Mouse (Mus musculus): ENCODE measurements around the gene Unc13c.
A peak's percentile ranks its signal among the peaks of the same experiment; 100 is the strongest.

Gene Unc13c

DNA sequence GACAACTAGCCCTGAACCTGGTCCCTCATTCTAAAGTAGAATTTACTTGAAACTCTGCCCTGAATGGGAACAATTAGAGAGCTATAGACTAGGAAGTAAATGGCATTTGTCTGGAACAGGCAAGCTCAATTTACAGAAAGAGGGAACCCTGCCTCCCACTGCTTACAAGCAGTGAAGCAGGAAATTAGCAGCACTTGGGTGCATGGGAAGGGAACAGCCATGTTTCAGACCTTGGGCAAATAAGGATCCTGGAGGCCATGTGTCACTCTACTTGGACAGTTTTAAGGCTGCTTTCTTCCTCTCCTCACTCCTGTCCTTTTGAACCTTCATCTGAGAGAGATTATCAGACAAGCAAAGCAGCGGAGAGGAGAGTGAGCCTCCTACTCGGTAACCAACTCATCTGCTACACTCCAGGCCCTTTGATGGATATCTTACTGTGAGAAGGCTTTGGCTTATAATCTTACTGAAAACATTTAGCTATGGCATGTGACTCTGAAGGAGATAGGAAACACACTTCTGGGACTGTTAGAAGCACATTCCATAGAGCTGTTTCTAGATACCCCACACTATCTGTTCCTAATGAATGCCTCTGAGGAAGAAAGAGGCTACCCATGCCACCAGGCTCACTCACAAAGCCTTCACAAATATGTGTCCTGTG lies 101.2 kb downstream of the Unc13c start:
- DNase-seq: no peak

DNA sequence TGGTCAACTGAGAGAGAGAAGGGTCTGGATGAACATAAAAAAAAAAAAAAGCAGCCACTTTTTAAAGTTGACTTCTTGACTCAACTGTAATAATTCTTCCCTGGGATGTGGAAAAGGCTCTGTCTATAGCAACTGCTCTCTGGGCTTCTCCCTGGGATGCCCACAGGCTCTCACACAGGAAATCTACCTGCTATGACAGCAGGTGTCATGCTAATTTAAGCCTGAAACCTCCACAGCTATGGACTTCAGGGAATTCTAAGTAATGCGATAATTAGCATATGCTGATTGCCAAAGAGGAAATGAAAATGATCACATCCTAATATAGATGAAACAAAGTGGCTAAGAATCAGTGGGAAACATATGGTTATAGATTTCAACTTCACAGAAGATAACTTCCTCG lies 102.1 kb downstream of the Unc13c start:
- no peak for DNase-seq

DNA sequence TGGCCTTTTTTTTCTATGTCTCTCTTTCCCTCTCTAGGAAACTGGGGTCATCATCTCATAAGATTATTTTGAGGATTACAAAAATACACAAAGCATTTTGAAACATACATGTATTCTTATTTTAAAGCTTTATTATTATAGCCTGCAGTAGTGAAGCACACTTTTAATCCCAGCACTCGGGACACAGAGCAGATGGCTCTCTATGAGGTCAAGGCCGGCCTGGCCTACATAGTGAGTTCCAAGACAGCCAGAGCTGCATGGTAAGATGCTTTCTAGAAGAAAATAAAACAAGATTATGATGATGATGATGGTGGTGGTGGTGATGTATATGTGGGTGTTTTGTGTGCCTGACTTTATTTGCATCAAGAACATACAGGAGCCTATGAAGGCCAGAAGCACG lies 109.3 kb downstream of the Unc13c start:
- DNase-seq: no peak

DNA sequence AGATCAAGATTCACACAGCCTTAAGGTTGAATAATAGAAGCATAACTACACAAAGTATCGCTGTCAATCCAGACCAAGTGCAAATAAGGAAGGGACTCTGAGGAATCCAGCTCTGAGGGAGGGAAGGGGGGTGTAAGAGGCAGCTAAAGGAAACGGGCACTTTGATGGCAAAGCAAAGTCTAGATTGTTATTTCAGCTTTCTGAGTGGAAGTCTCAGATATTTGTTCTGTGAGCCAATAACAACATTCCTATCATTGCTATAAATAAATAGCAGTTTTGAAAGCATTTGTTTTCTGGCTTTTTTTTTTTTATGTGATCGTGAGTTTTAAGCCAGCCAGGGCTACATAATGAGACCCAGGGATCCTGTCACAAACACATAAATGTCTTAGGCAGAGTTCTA lies 114.5 kb downstream of the Unc13c start:
- no peak for DNase-seq

DNA sequence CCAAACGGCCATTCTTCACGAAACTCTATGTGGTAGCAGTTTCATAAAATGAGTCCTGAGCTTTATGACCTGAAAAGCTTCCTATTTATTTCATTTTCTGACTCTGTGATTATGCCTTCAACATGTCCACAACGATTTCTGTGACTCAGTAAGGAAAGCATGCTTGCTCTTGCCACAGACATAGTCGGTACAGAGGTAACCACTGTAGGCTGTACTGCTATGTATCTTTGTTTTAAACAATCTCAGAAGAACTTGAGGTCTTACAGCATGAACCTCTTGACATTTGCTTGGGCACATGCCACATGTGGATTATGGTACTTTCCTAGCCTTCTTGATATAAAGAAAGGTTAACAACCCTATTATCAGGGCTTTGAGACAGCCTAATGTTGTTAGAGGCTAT lies 162.1 kb downstream of the Unc13c start:
- DNase-seq: no peak

DNA sequence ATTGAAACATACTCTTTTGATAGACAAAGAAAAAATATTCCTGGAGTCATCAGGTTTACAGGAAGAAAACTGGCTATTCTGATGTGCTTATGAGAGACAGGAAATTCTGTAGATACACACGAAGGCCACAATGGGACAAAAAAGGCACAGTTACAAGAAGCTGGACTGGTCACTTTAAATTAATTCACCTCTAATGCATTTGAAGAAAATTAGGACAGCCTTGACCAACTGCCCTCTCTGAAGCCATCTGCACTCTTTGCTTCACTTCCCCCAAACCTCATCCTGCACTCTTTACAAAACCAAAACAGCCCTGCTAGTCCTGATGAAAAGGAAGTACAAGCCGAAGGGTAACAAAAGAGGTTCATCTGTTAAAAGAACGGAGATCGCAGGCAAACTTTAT lies 194.2 kb downstream of the Unc13c start:
- DNase-seq: peak; percentile 21 to 50

DNA sequence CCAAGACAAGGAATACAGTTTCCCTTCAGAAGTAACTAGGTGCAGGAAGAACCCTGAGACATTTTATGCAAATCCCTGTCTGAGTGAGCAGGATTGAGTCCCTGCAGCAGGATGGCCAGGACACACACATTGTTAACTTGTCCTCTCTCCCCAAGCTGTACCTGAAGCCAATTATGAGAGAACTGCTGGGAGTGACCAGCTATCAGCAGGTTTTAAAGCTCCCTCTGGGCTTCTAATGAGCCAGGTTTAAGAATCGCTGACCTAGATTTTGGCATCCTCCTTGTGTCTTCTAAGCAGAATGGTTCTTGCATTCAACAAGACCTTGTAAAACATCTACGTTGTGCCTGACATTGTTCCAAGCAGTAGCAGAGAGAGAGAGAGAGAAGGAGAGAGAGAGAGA lies 213.6 kb downstream of the Unc13c start:
- DNase-seq: peak in 1 of 2 experiments; percentile 13

DNA sequence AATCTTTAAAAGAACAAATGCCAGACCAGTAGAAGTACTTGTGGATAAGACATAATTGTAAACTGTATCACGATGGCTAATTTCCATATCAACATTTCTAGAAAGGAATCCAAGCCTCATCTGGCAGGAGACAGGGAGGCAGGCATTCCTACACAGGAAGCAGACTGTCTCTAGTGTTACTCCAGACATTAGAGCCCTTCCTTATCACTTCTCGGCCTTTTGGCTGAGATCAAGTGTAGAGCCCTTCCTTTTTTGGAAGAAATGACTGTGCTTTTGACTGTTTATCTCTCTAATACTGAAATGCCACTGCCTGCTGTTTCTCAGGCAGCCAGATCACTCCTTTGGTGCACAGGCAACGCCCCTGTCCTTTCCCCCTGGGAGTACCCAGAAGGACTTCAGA lies 215.3 kb downstream of the Unc13c start:
- no peak for DNase-seq

DNA sequence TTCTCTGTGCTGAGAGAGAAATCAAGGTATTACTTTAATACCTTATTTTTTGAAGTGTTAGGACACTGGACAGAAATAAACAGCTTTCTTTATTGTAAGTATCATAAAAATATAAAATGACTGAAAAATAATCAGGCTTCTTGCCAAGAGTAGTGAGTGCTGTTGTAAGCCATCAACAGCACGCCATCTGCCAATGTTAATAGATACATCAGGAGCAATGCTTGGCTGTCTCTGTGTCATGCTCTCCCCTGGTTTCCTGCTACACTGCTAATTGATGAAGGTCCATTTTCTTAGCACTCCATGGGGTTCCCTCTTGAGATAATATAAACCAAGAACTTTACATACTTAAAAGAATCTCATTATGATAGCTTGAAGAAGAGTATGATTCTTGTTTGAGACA lies 217.4 kb downstream of the Unc13c start:
- DNase-seq: peak; percentile 49 to 66

DNA sequence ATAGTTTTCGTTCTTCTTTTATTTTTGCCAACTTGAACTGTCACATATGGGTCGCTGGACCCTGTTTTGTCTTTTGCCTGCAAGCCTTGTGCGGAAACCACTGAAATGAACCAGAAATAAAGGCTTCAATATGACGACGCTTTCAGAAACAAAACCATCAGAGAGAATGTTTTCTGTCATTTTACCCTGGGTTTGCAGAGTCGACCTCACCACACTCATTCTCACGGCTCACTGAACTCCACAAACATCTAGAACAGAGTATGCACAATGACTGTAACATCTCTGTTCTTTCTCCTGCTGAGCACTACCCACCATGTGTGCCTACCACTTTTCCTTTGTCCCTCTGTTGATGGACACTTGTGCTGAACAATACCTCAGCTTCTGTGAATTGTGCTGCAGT lies 234.3 kb downstream of the Unc13c start:
- no peak for DNase-seq

DNA sequence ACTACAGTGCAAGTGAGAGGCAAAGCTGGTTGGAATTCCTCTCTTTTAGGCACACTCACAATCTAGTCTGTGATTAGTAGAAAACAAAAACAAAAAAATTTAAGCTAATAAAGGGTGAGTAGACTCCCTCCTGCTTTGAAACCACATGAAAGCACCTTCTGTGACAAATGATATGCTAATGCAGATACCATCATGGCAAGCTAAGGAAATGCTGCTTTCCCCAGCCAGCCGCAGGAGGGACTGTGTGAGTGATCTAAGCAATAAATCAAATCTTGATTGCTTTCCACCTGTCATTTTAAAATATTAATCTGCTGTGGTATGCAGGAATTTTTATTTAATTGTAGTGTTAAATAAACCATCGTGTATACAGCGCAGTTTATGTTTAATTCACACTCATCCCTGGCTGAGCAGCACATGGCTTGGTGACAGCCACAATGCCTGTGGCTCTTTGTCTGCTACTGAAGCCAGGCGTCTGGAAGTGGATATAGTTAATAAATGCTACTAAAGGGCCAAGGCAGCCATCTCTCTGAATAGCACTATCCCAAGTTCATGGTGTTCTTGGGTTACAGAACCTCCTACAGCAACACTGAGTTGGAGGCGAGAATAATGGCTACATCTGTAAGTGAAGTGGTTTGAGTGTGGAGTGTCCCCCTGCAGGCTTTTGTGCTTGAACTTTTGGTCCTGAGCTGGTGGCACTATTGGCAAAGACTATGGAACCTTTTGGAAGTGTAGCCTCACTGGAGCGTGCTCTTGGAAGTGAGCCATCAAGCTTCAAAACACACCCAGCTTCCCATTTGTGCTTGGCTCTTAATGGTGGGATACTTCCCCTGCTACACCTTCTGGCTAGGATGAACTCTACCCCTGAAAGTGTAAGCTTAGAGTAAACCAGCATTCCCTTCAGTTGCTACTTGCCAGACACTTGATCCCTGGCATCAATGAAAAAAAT lies 242.8 kb downstream of the Unc13c start:
- DNase-seq: peak; percentile 37 to 55

DNA sequence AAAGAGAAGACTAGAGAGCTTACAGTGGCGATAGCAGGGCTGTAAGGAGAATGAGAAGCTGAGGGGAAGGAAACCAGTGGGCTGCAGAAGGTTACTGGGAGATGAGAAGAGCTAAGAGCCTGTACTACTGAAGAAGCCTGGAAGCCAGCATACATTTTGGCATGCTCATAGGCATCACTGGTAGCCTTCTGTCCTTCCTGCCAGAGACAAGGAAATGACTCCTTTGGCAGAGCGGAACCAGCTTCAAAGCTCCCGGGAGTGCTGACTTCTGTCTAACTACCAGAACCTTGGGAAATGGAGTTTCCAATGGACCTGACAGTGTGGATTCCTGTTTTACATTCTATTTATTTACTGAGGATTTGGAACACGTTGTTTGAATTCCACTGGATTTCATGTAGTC lies 244.0 kb downstream of the Unc13c start:
- peak; percentile 13 to 28 for DNase-seq

DNA sequence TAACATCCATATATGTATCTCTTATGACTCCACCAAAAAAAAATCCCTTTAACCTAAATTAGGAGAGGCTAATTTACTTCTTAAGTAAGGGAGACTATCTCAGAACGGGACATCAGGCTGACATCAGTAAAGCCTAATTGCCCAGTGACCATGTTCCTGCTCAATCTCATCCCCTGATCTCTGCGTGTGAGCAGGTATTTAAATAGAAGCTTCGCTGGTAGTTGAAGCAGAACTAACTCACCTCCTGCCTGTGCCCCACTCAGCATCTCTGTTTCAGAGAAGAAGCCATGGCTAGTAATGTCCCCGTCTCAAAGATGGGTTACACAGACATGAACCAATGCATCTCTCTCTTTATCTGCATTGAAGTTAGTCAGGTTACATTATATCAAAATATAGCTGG lies 255.3 kb downstream of the Unc13c start:
- peak; percentile 19 to 22 for DNase-seq

DNA sequence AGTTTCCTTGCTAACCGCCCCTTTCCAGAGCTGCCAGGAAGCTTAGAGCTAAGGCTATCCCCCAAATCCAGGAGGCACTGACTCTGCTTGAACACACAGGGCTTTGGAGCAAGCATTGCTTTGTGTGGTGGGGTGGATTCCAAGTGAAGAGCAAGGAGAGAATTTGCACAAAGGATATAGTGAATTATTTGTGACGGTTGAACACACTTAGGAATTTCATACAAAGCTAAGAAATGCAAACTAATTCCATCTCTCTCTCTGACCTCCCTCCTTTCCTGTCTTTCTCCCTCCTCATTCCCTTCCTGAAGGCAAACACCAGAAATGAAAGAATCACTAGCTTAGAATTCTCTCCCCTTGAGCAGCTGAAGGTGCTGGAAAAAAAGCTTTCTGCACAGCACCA lies 271.7 kb downstream of the Unc13c start:
- DNase-seq: no peak

DNA sequence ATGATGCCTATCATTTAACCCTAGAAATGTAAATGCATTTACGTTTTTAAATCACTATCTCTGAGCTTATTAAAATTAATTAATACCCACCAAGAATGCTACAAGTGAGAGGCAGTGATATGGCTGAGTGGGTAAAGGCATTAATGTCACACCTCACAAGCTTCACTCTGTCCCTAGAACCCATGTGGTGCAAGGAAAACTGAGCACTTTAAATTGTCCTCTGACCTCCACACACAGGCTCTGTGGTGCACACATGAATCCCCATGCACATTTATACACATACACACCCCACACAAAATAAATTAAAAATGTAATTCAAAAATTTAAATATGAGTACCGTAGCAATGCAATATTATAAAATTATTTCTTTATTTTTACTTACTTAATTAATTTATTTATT lies 287.2 kb downstream of the Unc13c start:
- no peak for DNase-seq

DNA sequence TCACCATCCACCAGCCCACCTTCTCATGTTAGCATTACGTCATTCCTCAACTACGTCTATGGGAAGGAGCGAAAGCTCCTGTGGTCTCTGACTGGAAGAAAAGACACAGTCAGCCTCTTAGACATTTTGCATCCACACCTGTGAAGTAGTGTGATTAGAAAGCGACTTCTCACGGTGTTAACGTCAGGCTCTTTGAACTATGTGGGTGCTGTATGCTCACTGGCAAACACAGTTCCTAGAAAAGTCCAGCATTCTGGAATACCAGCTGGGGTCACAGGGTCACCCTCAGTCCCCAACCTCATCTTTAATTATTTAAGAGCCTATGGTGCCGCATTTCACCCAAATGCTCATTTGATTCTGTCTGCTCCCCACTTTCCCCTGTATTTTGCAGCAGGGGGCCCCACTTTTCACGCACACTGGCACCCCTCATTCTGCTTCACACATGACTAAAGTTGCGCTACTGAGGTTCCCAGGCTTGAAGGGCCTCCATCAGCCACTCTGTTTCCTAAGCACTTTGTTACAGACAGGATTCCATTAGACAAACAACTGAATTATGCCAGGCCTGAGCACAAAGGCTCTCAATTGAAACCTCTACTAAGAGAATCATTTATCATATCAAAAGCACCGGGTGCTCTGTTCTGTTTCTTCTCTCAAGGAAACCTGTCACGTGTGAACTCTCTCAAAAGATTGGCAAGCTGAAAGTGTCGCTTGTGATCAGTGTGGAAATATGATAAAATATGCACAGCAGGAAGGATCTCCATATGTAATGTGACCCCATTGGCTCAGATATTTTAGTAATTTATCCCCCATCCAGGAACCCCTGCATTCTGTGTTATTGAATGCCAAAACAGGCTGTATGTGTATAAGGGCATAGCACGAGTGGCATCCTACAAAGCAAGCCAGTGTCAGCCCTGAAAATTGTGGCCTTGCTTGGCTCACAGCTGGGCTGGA lies 287.9 kb downstream of the Unc13c start:
- no peak for DNase-seq

DNA sequence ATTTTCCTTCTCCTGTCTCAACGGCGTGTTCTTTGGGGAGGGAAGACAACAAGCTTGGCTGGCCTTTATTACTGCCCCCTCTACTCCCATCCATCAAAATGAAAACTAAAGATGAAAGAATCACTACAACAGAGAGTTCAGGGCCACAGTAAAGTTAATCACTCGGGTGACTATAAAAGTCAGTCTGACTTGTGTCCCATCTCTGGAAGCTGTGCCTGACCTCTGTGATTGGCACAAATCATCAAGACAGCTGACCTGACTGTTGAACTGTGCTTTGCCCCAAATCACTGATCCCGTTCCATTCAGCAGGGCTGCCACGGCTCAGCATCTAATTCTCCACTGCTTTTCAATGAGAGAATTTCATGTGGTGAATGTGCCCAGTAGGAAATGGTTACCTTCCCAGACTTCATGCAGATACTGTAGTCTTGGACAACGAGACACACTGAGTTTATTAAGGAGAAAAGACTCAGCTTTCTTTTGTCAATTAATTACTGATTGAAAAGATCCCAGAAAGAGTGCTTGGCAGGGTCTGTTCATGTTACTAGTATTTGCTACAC lies 297.0 kb downstream of the Unc13c start:
- DNase-seq: no peak

DNA sequence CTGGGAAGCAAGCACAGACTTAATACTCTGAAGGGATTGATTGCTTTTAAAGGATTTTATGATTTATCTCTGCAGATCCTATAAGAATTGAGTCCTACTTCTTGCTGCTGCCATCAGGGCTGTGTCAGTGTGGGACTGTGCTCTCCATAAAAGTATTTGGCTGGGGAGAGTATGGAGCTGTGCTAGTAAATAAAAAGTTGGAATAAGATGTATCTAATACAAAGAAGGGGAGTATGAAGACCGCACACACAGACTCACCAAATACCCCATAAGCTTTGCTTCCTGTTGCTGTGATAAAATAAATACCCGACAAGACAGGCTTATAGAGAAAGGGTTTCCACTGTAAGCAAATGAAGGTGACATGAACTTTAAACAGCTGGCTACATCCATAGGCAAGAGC lies 298.7 kb downstream of the Unc13c start:
- DNase-seq: no peak

DNA sequence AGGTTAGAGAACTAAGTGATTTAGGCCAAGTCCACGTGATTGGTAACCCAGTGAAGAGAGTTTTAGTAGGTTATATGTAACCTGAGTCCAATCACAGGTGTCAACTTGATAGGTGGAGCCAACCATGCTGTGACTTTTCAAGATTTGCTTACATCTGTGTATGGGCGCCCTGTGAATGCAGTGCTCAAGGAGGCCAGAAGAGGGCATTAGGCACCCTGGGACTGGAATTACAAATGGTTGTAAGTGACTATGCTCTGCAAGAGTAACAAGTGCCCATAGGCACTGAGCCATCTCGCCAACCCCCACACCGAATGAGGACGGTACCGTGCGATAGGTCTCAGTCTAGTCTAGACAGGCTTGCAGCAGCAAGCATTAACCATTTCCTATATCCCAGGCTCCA lies 305.9 kb downstream of the Unc13c start:
- peak; percentile 8 to 15 for DNase-seq

DNA sequence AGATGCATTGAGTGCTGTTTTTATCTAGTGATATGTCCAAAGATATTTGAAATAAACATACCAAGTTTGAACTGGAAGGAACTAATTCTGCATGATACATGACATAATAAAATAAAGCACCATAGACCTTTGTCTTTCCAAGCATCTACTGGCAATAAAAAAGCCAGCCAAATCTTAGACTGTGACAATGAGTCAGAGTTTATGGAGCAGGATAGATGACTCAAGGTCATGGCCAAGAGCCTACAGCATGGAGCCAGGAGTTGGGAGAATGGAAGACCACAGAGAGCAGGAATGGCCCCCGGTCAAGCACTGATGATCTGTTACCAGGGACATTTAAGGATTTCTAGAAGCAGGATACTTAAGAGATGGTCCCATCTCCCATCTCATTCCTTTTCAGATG lies 319.7 kb downstream of the Unc13c start:
- DNase-seq: no peak

DNA sequence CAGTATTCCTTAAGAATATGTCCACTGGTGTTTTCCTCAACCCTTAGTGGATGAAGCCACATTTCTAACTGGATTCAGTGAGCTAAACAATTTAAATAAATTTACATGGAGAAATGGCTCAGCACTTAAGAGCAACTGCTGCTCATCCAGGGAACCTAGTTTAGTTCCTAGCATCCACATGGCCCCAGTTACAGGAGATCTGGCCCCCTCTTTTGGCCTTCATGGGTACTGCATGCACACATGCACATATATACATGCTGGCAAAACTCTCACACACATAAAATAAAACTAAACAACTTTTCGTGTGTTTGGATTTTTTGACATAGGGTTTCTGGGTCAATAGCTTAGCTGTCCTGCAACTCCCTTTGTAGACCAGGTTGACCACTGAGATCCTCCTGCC lies 330.6 kb downstream of the Unc13c start:
- peak; percentile 24 to 38 for DNase-seq

DNA sequence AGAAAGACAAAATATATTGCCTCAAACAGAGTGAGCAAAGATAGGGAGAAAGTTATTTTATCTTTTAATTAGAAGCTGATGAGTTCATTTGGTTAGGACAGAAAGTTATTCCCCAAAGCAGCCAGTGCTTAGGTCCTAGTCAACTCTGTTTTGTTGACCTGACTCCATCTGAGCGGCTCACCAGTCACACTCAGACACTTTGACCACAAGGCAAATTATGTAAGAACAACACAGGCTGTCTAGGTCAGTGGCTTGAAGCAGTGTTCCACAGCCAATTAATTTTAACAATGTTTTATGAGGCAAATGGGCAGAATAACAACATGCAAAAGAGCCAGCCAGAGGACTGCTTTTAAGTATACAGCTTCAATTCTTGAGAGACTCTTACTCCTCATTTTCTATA lies 343.6 kb downstream of the Unc13c start:
- DNase-seq: no peak

DNA sequence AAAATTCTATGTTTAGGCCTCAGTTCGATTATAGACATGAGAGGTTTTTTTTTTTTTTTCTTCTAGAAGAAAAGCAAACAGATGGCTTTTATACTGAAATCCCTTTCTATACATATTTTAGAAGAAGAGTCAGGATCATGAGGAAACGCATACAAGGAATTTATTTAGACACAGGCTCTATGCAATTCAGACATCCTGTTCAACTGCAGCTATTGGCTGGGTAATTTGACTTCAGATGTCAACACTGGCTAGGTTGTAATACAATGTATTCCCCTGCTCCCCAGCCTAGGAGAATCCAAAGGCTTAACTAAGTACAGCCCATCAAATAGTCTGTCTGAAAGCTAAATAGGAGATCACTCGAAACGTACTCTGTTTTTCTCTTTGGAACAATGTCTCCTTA lies 355.9 kb downstream of the Unc13c start:
- DNase-seq: no peak

All from cerebellum, postnatal 10 days (tissue).